Mouse (Mus musculus) MEL (cell line): ENCODE results near the gene Diablo. TPM values are rescaled to one million over a fixed set of nuclear protein-coding genes. Genes with fewer than 3 reads are reported as not detected.
A peak's percentile ranks its signal among the peaks of the same experiment; 100 is the strongest.

Experiments used
- DNase-seq: peaks from one replicate; pipeline ENCODE4 v3.0.0; 2011; ENCODE audit warnings: low read depth, low spot score
- H3K27ac ChIP-seq: 2 replicates; pipeline ENCODE4 v1.5.1; 2012; ENCODE audit warnings: low read depth, mild to moderate bottlenecking, control low read depth, low read length, moderate library complexity; ENCODE audit not compliant: control insufficient read depth
- H3K27me3 ChIP-seq, 2 experiments: fragments of 150-350 bp in 1 of 2; sonication (generic) in 1 of 2; 2 replicates each; pipeline ENCODE4 v1.6.1; 2012; ENCODE audit warnings: low read length in 2 of 2, mild to moderate bottlenecking in 2 of 2, improper control_type of control experiment in 1 of 2, moderate library complexity in 1 of 2; ENCODE audit not compliant: insufficient read depth in 2 of 2, control insufficient read depth in 1 of 2
- H3K36me3 ChIP-seq, 2 experiments: 2 replicates each; pipeline ENCODE4 v1.6.1; 2012 to 2014; ENCODE audit warnings: low read length in 2 of 2, improper control_type of control experiment in 1 of 2, inconsistent platforms in 1 of 2, mild to moderate bottlenecking in 1 of 2; ENCODE audit not compliant: insufficient read depth in 2 of 2, control insufficient read depth in 1 of 2
- H3K4me1 ChIP-seq, 2 experiments: fragments of 150-350 bp in 1 of 2; sonication (generic) in 1 of 2; 2 replicates each; pipeline ENCODE4 v1.6.1; 2012; ENCODE audit warnings: low read length in 2 of 2, improper control_type of control experiment in 1 of 2, mild to moderate bottlenecking in 1 of 2; ENCODE audit not compliant: insufficient read depth in 2 of 2, control insufficient read depth in 1 of 2
- H3K4me3 ChIP-seq, 2 experiments: fragments of 150-350 bp in 1 of 2; sonication (generic) in 1 of 2; 2 replicates each; pipeline ENCODE4 v1.5.1; 2012; ENCODE audit warnings: low read depth in 2 of 2, low read length in 2 of 2, mild to moderate bottlenecking in 2 of 2, moderate library complexity in 2 of 2, control low read depth in 1 of 2, improper control_type of control experiment in 1 of 2; ENCODE audit not compliant: control insufficient read depth in 1 of 2, insufficient read depth in 1 of 2
- H3K79me2 ChIP-seq: 2 replicates; pipeline ENCODE4 v1.6.1; 2012; ENCODE audit warnings: mild to moderate bottlenecking, low read length, moderate library complexity; ENCODE audit not compliant: control insufficient read depth, poor library complexity, insufficient read depth
- H3K9ac ChIP-seq: 2 replicates; pipeline ENCODE4 v1.6.1; 2012; ENCODE audit warnings: low read depth, mild to moderate bottlenecking, control low read depth, low read length, moderate library complexity; ENCODE audit not compliant: control insufficient read depth, poor library complexity, severe bottlenecking
- H3K9me3 ChIP-seq: fragments of 150-350 bp; sonication (generic); replicated peaks from 2 replicates; pipeline ENCODE4 v1.6.1; 2012; ENCODE audit warnings: mild to moderate bottlenecking, low read length, improper control_type of control experiment, moderate library complexity; ENCODE audit not compliant: insufficient read depth
- BHLHE40 ChIP-seq: IDR thresholded peaks from 2 replicates; pipeline ENCODE4 v1.6.1; 2012; ENCODE audit warnings: low read depth, mild to moderate bottlenecking, inconsistent platforms, low read length, improper control_type of control experiment, borderline replicate concordance
- CHD2 ChIP-seq: IDR thresholded peaks from 2 replicates; pipeline ENCODE4 v1.6.1; 2011; ENCODE audit warnings: low read length, improper control_type of control experiment
- CTCF ChIP-seq, 3 experiments: IDR thresholded peaks in 2 of 3; conservative IDR thresholded peaks in 1 of 3; 2 replicates each; pipeline ENCODE4 v1.5.1; 2011 to 2012; ENCODE audit warnings: low read length in 3 of 3, low read depth in 2 of 3, mild to moderate bottlenecking in 2 of 3, improper control_type of control experiment in 1 of 3, inconsistent platforms in 1 of 3, mixed read lengths in 1 of 3, moderate library complexity in 1 of 3; ENCODE audit not compliant: control insufficient read depth in 1 of 3, insufficient read depth in 1 of 3, poor library complexity in 1 of 3, severe bottlenecking in 1 of 3
- E2F4 ChIP-seq: IDR thresholded peaks from 2 replicates; pipeline ENCODE4 v1.6.1; 2011; ENCODE audit warnings: low read depth, low read length, improper control_type of control experiment, borderline replicate concordance
- ELF1 ChIP-seq: IDR thresholded peaks from 2 replicates; pipeline ENCODE4 v1.6.1; 2014; ENCODE audit warnings: low read depth, mild to moderate bottlenecking, inconsistent platforms, low read length, improper control_type of control experiment, moderate library complexity
- EP300 ChIP-seq, 2 experiments: IDR thresholded peaks; 2 replicates each; pipeline ENCODE4 v1.6.1; 2011; ENCODE audit warnings: improper control_type of control experiment in 2 of 2, low read length in 2 of 2, low read depth in 1 of 2, mild to moderate bottlenecking in 1 of 2
- ETS1 ChIP-seq: IDR thresholded peaks from 2 replicates; pipeline ENCODE4 v1.6.1; 2012; ENCODE audit warnings: low read depth, mild to moderate bottlenecking, inconsistent platforms, low read length, improper control_type of control experiment, moderate library complexity
- GABPA ChIP-seq: IDR thresholded peaks from 2 replicates; pipeline ENCODE4 v1.6.1; 2012; ENCODE audit warnings: low read depth, mild to moderate bottlenecking, inconsistent platforms, low read length, improper control_type of control experiment, moderate library complexity
- GATA1 ChIP-seq: IDR thresholded peaks from 2 replicates; pipeline ENCODE4 v1.6.1; 2011; ENCODE audit warnings: low read depth, low read length, improper control_type of control experiment
- HCFC1 ChIP-seq: IDR thresholded peaks from 2 replicates; pipeline ENCODE4 v1.6.1; 2012; ENCODE audit warnings: low read depth, mild to moderate bottlenecking, inconsistent platforms, low read length, improper control_type of control experiment, moderate library complexity
- JUND ChIP-seq: IDR thresholded peaks from 2 replicates; pipeline ENCODE4 v1.6.1; 2011; ENCODE audit warnings: low read depth, mild to moderate bottlenecking, improper control_type of control experiment, low read length
- MAFK ChIP-seq: IDR thresholded peaks from 2 replicates; pipeline ENCODE4 v1.6.1; 2011; ENCODE audit warnings: low read depth, mild to moderate bottlenecking, low read length, improper control_type of control experiment, borderline replicate concordance
- MAZ ChIP-seq: IDR thresholded peaks from 2 replicates; pipeline ENCODE4 v1.6.1; 2012; ENCODE audit warnings: low read depth, mild to moderate bottlenecking, inconsistent platforms, low read length, improper control_type of control experiment
- MXI1 ChIP-seq: IDR thresholded peaks from 2 replicates; pipeline ENCODE4 v1.6.1; 2011; ENCODE audit warnings: mild to moderate bottlenecking, low read depth, low read length, improper control_type of control experiment
- NRF1 ChIP-seq: IDR thresholded peaks from 2 replicates; pipeline ENCODE4 v1.6.1; 2014; ENCODE audit warnings: low read depth, mild to moderate bottlenecking, inconsistent platforms, low read length, improper control_type of control experiment, moderate library complexity; ENCODE audit not compliant: poor library complexity, insufficient read depth, severe bottlenecking
- POLR2A ChIP-seq, 2 experiments: IDR thresholded peaks; 2 replicates each; pipeline ENCODE4 v1.6.1; 2011 to 2012; ENCODE audit warnings: low read length in 2 of 2, mild to moderate bottlenecking in 2 of 2, control low read depth in 1 of 2, improper control_type of control experiment in 1 of 2, low read depth in 1 of 2, moderate library complexity in 1 of 2; ENCODE audit not compliant: control insufficient read depth in 1 of 2, insufficient read depth in 1 of 2, poor library complexity in 1 of 2
- RAD21 ChIP-seq: IDR thresholded peaks from 2 replicates; pipeline ENCODE4 v1.6.1; 2011; ENCODE audit warnings: mild to moderate bottlenecking, low read depth, low read length, improper control_type of control experiment
- RCOR1 ChIP-seq: IDR thresholded peaks from 2 replicates; pipeline ENCODE4 v1.6.1; 2012; ENCODE audit warnings: low read depth, mild to moderate bottlenecking, inconsistent platforms, low read length, improper control_type of control experiment
- SMC3 ChIP-seq: IDR thresholded peaks from 2 replicates; pipeline ENCODE4 v1.6.1; 2011; ENCODE audit warnings: low read depth, low read length, improper control_type of control experiment
- USF2 ChIP-seq, 2 experiments: IDR thresholded peaks; 2 replicates each; pipeline ENCODE4 v1.6.1; 2011 to 2012; ENCODE audit warnings: improper control_type of control experiment in 2 of 2, low read length in 2 of 2, borderline replicate concordance in 1 of 2, inconsistent platforms in 1 of 2, low read depth in 1 of 2, mild to moderate bottlenecking in 1 of 2; ENCODE audit not compliant: insufficient read depth in 1 of 2
- ZC3H11A ChIP-seq: IDR thresholded peaks from 2 replicates; pipeline ENCODE4 v1.6.1; 2012; ENCODE audit warnings: low read depth, mild to moderate bottlenecking, inconsistent platforms, low read length, improper control_type of control experiment
- ZKSCAN1 ChIP-seq: IDR thresholded peaks from 2 replicates; pipeline ENCODE4 v1.6.1; 2012; ENCODE audit warnings: low read depth, mild to moderate bottlenecking, inconsistent platforms, low read length, improper control_type of control experiment, moderate library complexity
- ZNF384 ChIP-seq: IDR thresholded peaks from 2 replicates; pipeline ENCODE4 v1.6.1; 2012; ENCODE audit warnings: low read depth, mild to moderate bottlenecking, inconsistent platforms, low read length, improper control_type of control experiment
- polyA plus RNA-seq, 2 experiments: library from polyadenylated mRNA; stranded (reverse) in 1 of 2; unstranded in 1 of 2; fragments of >175 nt in 1 of 2; fragments of >200 nt in 1 of 2; gene quantifications; 2 replicates each; pipeline versions ENCODE4 v1.2.1 to v1.2.4; 2012; ENCODE audit warnings: low replicate concordance in 2 of 2, low read depth in 1 of 2; ENCODE audit not compliant: insufficient read length in 2 of 2, insufficient read depth in 1 of 2, missing spikeins in 1 of 2
- total RNA-seq: library from RNA; depleted of rRNA; stranded (reverse); fragments of 300-350 nt; gene quantifications from 2 replicates; pipeline ENCODE4 v1.2.3, GENCODE M21; 2012

The Diablo gene
- total and polyA plus RNA-seq, 3 experiments = 48.9 to 70.8 TPM; not detected in 1

GRCm38 (mm10) chr5:123501973-123502372 lies 22.0 kb downstream of the Diablo start (continued):
- TF ChIP-seq HCFC1 (peak; percentile 52), SMC3 (no peak), GATA1 (no peak), USF2 (IDR thresholded peaks at IDR 0.05; ENCODE audit: borderline replicate concordance in 1 of 2, insufficient read depth in 1 of 2, low read depth in 1 of 2, low read length in 2 of 2) (no peak), ZKSCAN1 (no peak), POLR2A (IDR thresholded peaks at IDR 0.05; ENCODE audit: control insufficient read depth in 1 of 2, insufficient read depth in 1 of 2, low read depth in 1 of 2, low read length in 2 of 2, poor library complexity in 1 of 2) (no peak), GABPA (no peak), ELF1 (no peak), CHD2 (no peak), E2F4 (no peak), ZC3H11A (peak; percentile 42; the same call in 1 of the 2 replicates), JUND (no peak)
- TF ChIP-seq, all 39 proteins: peak for 5

- peak; percentile 56 for DNase-seq
- no peaks in the 10 kb centered on the region for H3K27me3 ChIP-seq
Observed at GRCm38 (mm10) chr5:123499717-123500116, 24.3 kb downstream of the Diablo start.

GRCm38 (mm10) chr5:123489935-123490334 lies 34.0 kb downstream of the Diablo start:
- no peaks in the 10 kb centered on the region; a peak in 2 of 4 replicates for H3K27me3 ChIP-seq
- H3K9me3 ChIP-seq = no peaks in the 10 kb centered on the region
- H3K27ac ChIP-seq = no peak overlapping the region
- H3K9ac ChIP-seq = no peak overlapping the region
- DNase-seq = no peak
- H3K79me2 ChIP-seq = no peaks in the 10 kb centered on the region
- no peaks in the 10 kb centered on the region for H3K4me1 ChIP-seq
- no peak for TF ChIP-seq BHLHE40
- H3K36me3 ChIP-seq = no peaks in the 10 kb centered on the region
- no peak overlapping the region for H3K4me3 ChIP-seq

More at GRCm38 (mm10) chr5:123499717-123500116, 24.3 kb downstream of the Diablo start:
- no peaks in the 10 kb centered on the region for H3K79me2 ChIP-seq
- no peak overlapping the region for H3K4me3 ChIP-seq
- no peaks in the 10 kb centered on the region for H3K36me3 ChIP-seq
- no peak overlapping the region for H3K9ac ChIP-seq
- H3K9me3 ChIP-seq = no peaks in the 10 kb centered on the region
- H3K27ac ChIP-seq = no peak overlapping the region
- H3K4me1 ChIP-seq = peaks cover 0 to 4% of the 10 kb centered on the region in 2 experiments; a peak in 1 of 4 replicates
- no peak for TF ChIP-seq NRF1
- no peak for TF ChIP-seq JUND
- no peak for TF ChIP-seq GATA1
- TF ChIP-seq CTCF (IDR thresholded peaks at IDR 0.05 in 2 of 3, conservative IDR thresholded peaks at IDR 0.05 in 1 of 3; ENCODE audit: control insufficient read depth in 1 of 3, insufficient read depth in 1 of 3, low read depth in 2 of 3, low read length in 3 of 3, poor library complexity in 1 of 3, severe bottlenecking in 1 of 3) = peak; percentile 51 to 77 (median 57)
- TF ChIP-seq MXI1 = no peak
- peak; percentile 71 for TF ChIP-seq ZC3H11A
- peak; percentile 70 for TF ChIP-seq SMC3
- TF ChIP-seq MAFK = no peak
- TF ChIP-seq USF2 (IDR thresholded peaks at IDR 0.05; ENCODE audit: borderline replicate concordance in 1 of 2, insufficient read depth in 1 of 2, low read depth in 1 of 2, low read length in 2 of 2) = no peak
- TF ChIP-seq ETS1 = no peak
- no peak for TF ChIP-seq EP300 (IDR thresholded peaks at IDR 0.05; ENCODE audit: low read depth in 1 of 2, low read length in 2 of 2)
- peak; percentile 82 for TF ChIP-seq RAD21
- TF ChIP-seq ZNF384 = no peak
- TF ChIP-seq RCOR1 = no peak
- no peak for TF ChIP-seq MAZ
- no peak for TF ChIP-seq HCFC1
- TF ChIP-seq, all 39 proteins: peak for 4
